Mouse (Mus musculus) left cerebral cortex, postnatal 4 days (tissue): ENCODE measurements around the gene Eno2. TPM values are rescaled to one million over a fixed set of nuclear protein-coding genes. Genes with fewer than 3 reads are reported as not detected.

Experiments used
- DNase-seq: peaks from one replicate; pipeline ENCODE4 v3.0.0-alpha.2; 2022
- intact Hi-C: fragments of 180-260 bp; cut with DNase I; formaldehyde crosslinking; loops from one replicate; pipeline ENCODE4 v1.15.1; 2025
- total RNA-seq, 2 experiments: library from RNA; stranded (reverse); gene quantifications; 2 replicates each; pipeline ENCODE4 v1.2.3; 2021

The Eno2 gene
- total RNA-seq, 2 experiments from 2014 or later, result 190 to 217 TPM

- DNase-seq, result no peak
- intact Hi-C loops, result no loop called here
These were observed 26.5 kb downstream of the Eno2 start for GRCm38 (mm10) chr6:124742839-124743514.

DNA sequence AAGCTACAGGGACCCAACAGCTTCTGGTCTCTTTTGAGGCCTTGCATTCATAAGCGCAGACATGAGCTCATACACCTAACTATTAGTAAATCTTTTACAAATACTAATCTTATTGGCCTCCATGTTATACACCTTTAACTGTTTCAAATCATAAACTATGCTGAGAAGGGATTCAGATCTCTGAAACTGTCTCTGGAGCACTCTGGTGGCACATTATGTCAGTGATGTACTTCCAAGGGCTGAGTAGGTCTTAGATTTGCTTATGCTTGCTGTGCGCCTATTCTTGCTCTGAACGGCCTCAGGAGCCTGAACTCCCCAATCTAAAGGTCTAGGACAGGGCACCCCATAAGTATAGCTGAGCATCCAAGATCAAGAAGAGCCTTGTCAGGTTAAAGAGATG lies 27.6 kb downstream of the Eno2 start:
- no peak for DNase-seq
- intact Hi-C loops, result no loop called here

- intact Hi-C loops, result no loop called here
- DNase-seq, result peak; percentile 92
These were observed 28.3 kb downstream of the Eno2 start, which contains the start of gene Grcc10 for GRCm38 (mm10) chr6:124740888-124741761. TSS of gene Grcc10 (minus strand) at chr6:124741374.

DNA sequence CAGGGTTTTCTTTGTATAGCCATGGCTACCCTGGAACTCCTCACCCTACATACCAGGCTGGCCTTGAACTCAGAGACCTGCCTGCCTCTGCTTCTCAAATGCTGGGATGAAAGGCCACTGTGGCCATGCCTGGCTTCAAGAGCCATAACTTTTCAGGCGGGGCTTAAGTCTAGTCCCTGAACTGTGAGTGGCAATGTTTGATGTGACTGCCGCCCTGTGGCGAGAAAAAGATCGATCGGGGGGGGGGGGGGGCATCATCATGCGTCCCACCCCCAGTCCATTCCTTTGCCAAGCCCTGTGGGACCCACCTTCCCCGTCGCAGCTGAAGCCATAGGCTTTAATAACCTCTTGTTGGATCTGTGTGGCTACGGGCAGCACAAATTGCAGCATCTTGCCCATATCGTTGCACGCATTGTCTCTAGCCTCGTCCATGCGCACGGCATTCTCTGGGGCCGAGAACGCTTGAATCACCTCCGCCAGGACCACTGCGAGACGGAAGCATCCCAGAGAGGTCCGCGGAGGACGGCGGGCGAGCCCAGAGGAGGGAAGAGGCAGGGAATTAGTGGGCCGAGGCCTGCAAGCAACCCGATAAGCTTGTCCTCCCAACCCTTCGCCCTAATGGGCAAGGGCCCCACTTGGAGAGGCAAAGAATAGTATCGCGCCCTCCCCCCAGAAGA lies 29.1 kb downstream of the Eno2 start:
- intact Hi-C loops, result no loop called here

DNA sequence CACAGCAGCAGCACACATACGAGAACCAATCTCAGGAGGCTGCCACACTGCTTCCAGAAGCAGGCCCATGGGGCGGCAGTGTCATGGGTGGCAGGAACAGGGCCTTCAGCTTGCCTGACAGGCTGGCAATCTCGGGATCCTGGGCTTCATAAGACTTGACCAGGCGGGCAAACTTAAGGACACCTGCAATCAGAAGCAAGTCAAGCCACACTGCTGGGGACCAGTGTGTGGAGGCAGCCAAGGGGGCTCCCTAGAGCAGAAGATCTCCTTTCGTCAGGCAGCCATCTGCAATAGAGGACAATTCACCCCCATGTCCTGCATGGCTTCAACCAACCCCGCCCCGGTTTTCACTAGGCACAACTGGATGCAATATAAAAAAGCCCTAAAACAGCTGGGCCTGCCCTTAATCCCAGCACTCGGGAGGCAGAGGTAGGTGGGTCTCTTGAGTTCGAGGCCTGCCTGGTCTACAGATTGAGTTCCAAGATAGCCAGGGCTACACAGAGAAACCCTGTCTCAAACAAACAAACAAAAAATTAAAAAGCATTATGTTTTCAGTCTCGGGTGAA lies 30.2 kb downstream of the Eno2 start:
- intact Hi-C loops, result no loop called here
- DNase-seq, result no peak

More for the DNA sequence above, 29.1 kb downstream of the Eno2 start:
- peak; percentile 58 for DNase-seq

DNA sequence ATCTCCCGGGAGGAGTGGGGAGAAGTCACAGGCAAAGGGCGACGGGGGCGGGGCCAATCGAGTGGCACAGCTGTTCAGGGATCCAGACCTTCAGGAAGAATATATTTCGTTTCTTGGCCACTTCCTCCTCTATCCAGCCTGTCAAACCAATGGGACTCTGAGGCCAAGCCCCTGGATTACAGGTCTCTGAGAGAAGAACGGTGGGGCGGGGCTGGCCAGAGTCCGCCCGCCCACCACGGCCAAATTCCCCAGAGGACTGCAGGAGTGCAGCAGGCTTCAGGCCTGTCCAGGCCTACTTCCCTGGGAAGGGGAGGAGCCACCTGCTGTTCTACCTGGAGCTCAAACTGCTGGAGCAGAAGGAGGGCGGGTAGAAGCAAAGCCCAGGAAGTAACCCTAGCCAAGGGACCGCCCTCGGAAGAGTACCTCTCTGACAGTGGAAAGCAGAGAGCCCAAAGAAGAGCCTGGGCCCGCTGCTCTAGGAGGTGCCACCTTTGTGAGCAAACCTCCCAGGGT lies 30.9 kb downstream of the Eno2 start, which contains the start of gene Ptpn6:
TSS of gene Ptpn6 (minus strand) at position 204 of the 513 bp plus-strand sequence.
- intact Hi-C loops, result no loop called here
- no peak for DNase-seq

GRCm38 (mm10) chr6:124737040-124737439 lies 32.4 kb downstream of the Eno2 start:
- no peak for DNase-seq
- intact Hi-C loops, result no loop called here

DNA sequence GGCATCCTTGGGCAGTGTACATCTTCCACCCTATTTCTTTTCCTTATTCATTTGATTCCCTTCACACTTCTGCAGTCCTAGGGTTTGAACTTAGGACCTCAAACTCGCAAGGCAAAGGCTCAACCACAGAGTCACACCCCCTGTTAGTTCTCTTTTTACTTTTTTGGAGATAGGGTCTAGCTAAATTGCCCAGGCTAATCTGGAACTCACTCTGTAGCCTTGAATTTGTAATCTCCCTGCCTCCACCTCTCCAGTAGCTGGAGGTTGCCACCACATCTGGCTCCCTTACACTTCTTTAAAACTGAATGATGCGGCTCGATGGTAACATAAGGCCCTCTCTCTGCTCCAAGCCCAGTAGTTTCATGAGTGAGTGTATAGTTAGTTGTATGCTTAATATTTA lies 35.1 kb downstream of the Eno2 start:
- intact Hi-C loops, result no loop called here
- no peak for DNase-seq

GRCm38 (mm10) chr6:124732476-124733370 lies 36.8 kb downstream of the Eno2 start:
- intact Hi-C loops, result no loop called here
- DNase-seq, result no peak

DNA sequence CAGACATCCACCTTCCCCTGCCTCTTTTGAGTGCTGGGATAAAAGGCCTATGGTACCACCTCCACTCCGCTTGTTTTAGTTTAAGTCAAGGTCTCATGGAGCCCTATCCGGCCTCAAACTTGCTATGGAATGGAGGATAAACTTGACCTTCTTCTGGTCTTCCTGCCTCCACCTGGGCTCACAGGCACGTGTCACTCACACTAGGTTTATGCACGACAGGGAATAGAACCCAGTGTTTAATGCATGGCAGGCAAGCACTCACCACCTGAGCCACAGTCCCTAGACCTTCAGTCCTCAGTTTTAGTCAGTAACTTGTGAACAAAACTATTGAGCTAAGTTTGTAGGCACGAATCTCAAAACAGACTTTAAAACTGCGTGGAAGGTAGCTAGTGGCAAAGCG lies 38.4 kb downstream of the Eno2 start:
- DNase-seq, result no peak
- intact Hi-C loops, result no loop called here

- intact Hi-C loops, result no loop called here
- no peak for DNase-seq
These were observed 39.4 kb downstream of the Eno2 start for GRCm38 (mm10) chr6:124729850-124730705.

DNA sequence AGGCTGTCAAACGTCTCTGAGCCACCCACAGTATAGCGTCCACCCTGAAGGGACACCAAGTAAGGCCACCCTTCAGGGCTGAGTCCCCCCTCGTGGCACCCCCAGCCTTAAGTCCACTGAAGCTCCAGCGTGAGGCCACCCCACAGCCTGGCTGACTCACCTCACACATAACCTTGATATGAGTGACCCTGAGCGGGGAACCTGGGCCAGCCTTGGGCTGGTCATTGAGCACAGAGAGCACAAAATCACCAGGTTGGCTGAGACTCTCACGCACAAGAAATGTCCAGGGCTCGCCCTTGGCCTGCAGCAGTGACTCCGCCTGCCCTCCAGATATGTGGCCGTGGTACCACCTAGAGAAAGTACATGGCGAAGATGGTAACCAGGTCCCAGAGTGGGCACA lies 40.9 kb downstream of the Eno2 start:
- intact Hi-C loops, result no loop called here
- no peak for DNase-seq

DNA sequence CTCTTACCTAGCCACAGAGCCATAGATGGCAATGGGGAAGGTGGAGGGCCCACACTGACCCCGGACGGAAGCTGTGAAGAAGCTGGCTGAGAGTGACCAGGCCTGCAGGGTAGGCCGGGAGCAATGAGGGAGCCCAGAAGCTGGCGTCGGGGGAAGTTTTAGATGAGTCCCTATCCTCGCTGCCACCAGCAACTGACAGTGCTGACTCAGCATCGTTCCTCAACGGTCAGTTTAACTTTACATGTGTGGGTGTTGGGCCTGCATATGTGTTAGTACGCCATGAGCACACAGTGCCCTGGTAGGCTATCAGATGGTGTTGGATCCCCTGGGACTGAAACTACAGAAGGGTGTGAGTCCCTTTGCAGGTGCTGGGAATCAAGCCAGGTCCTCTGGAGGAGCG lies 45.0 kb downstream of the Eno2 start:
- intact Hi-C loops, result no loop called here
- no peak for DNase-seq

DNA sequence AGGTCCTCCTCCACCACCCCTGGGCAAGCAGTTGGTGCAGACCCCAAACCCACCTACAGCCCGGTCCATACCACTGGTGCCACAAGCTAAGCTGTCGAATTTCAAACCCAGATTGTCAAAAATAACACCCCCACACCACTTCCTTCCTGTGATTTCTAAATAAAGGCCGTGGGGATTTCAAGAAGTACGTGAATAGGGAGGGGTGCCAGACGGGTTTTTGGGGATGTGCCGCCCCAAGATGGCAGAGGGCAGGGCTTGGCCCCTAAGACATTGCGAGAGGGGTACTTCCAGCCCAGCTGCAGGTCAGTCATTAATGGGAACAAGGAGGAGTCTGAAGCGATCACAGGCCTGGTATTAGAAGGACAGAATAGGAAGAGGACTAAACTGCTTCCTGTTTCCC lies 45.9 kb downstream of the Eno2 start:
- no peak for DNase-seq
- intact Hi-C loops, result no loop called here

DNA sequence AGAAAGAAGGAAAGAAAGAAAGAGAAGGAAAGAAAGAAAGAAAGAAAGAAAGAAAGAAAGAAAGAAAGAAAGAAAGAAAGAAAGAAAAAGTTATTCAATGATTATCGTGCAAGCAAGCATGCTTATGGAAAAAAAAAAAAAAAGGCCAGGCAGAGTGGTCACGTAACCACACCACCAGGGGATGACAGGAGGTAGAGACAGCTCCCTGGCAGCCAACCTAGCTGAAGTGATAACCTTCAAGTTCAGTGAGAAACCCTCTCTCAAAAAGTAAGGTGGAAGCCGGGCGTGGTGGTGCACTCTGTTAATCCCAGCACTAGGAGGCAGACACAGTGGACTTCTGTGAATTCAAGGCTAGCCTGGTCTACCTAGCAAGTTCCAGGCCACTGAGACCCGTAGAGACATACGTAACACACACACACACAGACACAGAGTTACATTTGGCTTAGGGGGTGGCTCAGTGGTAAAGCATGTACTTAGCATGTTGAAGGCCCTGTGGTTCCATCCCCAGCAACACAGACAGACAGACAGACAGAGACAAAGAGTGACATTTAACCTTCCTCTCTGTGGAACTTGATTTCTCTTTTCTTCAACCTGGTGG lies 46.5 kb downstream of the Eno2 start:
- intact Hi-C loops, result no loop called here
- no peak for DNase-seq

DNA sequence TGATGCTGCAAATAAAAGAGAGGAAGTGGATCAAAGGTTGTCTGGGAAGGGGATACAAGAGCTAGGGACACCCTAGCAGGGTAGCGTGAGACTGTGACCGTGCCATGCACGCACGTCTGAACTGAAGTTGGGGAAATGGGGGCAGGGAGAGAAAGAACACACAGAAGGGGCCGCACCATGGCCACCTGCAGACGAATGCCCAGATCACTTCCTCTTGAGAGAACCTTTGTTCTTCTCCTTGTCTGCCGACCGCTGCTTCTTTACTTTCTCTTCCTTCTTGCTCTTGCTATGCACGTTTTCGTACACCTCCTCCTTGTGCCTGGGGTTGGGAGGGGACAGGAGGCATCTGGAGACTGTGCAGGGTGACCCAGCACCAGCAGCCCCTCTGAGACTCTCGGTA lies 48.6 kb downstream of the Eno2 start:
- no peak for DNase-seq
- intact Hi-C loops, result no loop called here

DNA sequence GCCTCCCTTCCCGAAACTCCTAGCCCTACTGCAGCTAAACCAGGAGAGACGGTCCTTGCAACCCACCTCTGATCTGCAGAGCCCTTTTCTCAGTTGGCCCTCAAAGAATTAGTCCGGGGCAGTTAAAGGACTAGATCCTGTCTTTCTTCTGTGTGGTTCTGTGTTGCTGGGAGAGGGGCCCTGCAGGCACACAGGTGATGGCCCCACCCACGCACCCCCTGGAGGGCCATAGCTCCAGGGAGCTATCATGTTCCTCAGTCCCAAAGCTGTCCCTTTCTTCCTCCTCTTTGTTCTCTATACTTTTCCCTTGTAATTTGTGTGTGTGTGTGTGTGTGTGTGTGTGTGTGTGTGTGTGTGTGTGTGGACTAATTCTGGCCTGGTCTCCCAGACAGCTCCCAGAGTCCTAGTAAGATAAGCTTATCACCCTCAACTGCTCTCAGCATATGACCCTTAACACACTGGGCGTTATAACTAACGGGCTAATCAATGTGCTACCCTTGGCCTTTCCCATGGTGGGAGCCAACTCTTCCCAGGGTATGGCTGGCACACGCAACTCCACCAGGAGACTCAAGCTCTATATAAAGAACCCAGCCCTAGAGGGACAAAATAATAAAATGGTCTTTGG lies 50.0 kb downstream of the Eno2 start:
- no peak for DNase-seq
- intact Hi-C loops, result no loop called here

DNA sequence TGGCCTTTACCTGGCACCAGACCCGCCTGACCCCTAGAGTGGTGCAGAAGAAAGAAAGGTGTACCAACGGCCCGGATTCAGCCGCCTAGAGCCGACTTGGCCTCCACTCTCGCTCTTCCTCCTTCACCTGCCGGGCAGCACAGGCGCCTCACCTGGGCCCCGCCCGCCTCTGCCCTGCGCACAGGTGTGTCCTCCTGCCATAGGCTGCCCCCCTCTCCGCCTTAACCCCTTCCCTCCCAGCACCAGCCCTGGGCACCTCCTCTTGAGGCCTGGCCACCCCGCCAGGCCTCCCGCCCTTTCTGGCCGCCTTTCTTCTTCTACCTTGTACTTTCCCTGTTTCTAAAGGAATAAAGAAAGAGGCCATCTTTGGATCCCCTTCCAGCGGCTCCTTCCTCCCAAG lies 50.8 kb downstream of the Eno2 start:
- intact Hi-C loops, result no loop called here
- DNase-seq, result no peak
